Mouse (Mus musculus): ENCODE data around the gene Ubxn2a.
"Not testable (repeated sequence)": the region's sequence is repeated elsewhere in the genome, so short reads cannot be mapped to it uniquely, and the experiment has no call there.

GRCm38 (mm10) chr12:4910496-4910895 lies 3.0 kb upstream of the Ubxn2a start:
- TF ChIP-seq POLR2A (IDR thresholded peaks at IDR 0.05; ENCODE audit: borderline replicate concordance, extremely low read depth, low read depth, low read length); CTCF (IDR thresholded peaks at IDR 0.05; ENCODE audit: insufficient read depth, low read length): not testable (repeated sequence)
